Mouse (Mus musculus): ENCODE results near the gene Nudt10. TPM values are rescaled to one million over a fixed set of nuclear protein-coding genes. Genes with fewer than 3 reads are reported as not detected.
"Not testable (repeated sequence)": the region's sequence is repeated elsewhere in the genome, so short reads cannot be mapped to it uniquely, and the experiment has no call there.

The Nudt10 gene
- total RNA-seq (2021) (under 1 TPM; 0.39 to 0.52 TPM), polyA plus RNA-seq (2012; rRNA removed) (0.23 and 0.73 TPM in 2 replicates)
- long read RNA-seq = 0 reads

DNA sequence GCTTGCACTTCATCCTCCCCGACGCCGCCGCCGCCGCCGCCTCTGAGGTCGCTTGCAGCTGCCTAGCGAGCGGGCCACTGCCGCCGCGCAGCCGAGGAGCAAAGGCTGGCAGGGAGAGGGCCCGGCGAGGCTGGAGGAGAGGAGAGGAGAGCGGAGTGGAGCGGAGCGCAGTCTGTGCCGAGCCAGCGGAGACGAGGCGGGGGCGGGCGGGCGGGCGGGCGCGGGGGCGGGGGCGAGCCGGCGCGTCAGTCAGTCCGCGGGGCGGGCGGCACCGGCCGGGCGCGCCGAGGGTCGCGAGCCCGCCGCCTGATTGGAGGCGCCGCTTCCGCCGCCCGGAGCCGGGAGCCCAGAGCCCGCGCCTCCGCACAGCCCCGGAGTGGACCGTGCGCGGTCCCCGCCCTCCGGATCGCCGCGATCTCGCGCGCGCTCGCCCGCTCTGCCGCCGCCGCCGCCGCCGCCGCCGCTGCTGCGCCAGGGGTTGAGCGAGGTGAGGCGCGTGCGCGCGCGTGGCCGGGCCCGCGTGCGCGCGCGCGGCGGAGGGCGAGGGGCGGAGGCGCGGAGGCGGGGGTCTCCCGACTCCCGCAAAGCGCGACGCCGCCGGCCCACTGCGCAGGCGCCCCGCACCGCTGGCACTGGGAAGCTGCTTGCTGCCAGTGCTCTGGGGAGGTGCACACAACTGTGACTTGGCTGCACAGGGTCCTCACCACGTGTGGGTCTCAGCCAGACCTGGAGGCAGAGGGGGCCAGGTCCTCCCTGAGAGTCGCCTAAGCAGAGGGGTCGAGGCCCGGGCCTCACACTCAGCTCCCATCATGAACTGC is at the start of gene Nudt10:
TSS of gene Nudt10 (minus strand) at position 193 of the 818 bp plus-strand sequence.
- H3K4me3 ChIP-seq; intact Hi-C loops (cut with DNase I); H3K27ac ChIP-seq; H3K79me2 ChIP-seq (replicated peaks; ENCODE audit: control insufficient read depth, insufficient read depth, low read length); H3K9ac ChIP-seq (ENCODE audit: low read depth, low read length); H3K36me3 ChIP-seq (ENCODE audit: control insufficient read depth, insufficient read depth, low read length); H3K27me3 ChIP-seq (ENCODE audit: control insufficient read depth, insufficient read depth, low read length); H3K4me1 ChIP-seq (ENCODE audit: control insufficient read depth, insufficient read depth, low read length): not testable (repeated sequence)
- peak in 1 of 2 experiments; percentile 4 for DNase-seq
- 8% methylated on average over 7 of the region's 116 CpGs for WGBS

DNA sequence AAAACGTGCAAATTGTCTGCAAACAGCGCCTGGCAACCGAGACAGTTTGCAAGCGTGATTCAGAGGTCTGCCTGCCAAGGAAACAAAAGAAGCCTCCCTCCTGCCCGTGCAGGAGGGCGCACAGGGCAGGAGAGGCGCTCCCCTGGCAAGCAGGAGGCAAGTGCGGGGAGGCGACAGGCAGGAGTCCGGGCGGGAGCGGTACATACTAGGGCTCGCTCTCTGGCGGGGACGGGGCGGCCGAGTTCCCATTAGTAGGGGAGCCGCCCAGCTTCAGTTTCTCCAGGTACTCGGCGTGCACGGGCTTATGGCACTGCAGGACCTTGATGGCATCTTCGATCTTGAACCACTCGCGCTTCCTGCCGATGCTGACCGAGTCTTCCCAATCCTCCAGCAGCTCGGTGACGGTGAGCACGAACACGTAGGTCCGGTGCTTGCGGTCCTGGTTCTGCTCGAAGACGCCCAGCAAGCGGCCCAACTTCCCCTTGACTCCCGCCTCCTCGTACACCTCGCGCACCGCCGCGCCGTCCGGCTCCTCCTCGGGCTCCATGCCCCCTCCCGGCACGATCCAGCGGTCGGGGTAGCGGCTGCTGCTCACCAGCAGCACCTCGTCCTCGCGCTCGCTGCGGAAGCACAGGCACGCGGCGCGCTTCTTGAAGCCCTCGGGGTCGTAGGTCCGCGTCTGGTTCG is 536 bp downstream of the Nudt10 start:
- intact Hi-C loops (cut with DNase I); H3K27ac ChIP-seq; H3K79me2 ChIP-seq (replicated peaks; ENCODE audit: control insufficient read depth, insufficient read depth, low read length); H3K36me3 ChIP-seq (ENCODE audit: control insufficient read depth, insufficient read depth, low read length); H3K4me3 ChIP-seq; H3K4me1 ChIP-seq (ENCODE audit: control insufficient read depth, insufficient read depth, low read length); H3K9ac ChIP-seq (ENCODE audit: low read depth, low read length); H3K27me3 ChIP-seq (ENCODE audit: control insufficient read depth, insufficient read depth, low read length): not testable (repeated sequence)
- DNase-seq = peak in 1 of 2 experiments; percentile 1
- 16% methylated on average over 17 of the region's 64 CpGs for WGBS

DNA sequence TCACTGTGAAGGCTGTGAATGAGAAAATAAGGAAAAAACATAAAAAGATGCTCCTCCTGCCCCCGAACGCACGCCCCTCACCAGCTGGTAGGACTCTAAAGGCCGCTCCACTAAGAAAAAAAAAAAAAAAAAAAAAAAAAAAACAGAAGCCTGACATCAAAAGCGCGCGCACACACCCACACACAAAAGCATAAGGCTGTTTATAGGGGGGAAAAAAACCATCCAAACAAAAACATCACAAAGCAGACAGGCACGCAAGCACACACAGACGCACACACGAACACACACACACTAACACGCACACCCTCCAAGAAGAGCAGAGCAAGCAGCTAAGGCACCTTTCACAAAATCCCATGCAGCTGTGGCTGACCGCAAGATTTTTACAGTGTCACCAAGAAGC is 1.1 kb downstream of the Nudt10 start:
- Histone ChIP-seq H3K4me3 (no peak overlapping the region), H3K27me3 (ENCODE audit: control insufficient read depth, insufficient read depth, low read length) (no peaks in the 10 kb centered on the region), H3K9ac (ENCODE audit: low read depth, low read length) (no peak overlapping the region), H3K36me3 (ENCODE audit: control insufficient read depth, insufficient read depth, low read length) (no peaks in the 10 kb centered on the region), H3K79me2 (replicated peaks; ENCODE audit: control insufficient read depth, insufficient read depth, low read length) (no peaks in the 10 kb centered on the region), H3K4me1 (ENCODE audit: control insufficient read depth, insufficient read depth, low read length) (no peaks in the 10 kb centered on the region), H3K27ac (no peak overlapping the region)
- TF ChIP-seq EP300 (IDR thresholded peaks at IDR 0.05; ENCODE audit: insufficient read depth, low read depth, low read length) (no peak), CTCF (IDR thresholded peaks at IDR 0.05) (no peak), POLR2A (IDR thresholded peaks at IDR 0.05; ENCODE audit: insufficient read depth, low read depth, low read length) (no peak)
- WGBS = 24% methylated on average over 12 of the region's 12 CpGs
- DNase-seq = no peak
- intact Hi-C loops (cut with DNase I) = no loop called here

Other genes starting within 250 kb of the Nudt10 start
- gene Nudt11, start 125.6 kb downstream of the Nudt10 start, total RNA-seq (2021) = 1 to 10 TPM in 1 of 2 experiments, under 1 TPM in 1; 0.93 to 1.6 TPM
- 0.70 and 1.00 TPM in 2 replicates for gene Nudt11, start 125.6 kb downstream of the Nudt10 start, polyA plus RNA-seq (2012; rRNA removed)
- not detected for gene AU022751, start 89.6 kb downstream of the Nudt10 start, total RNA-seq (2021)
- not detected in 2 replicates for gene AU022751, start 89.6 kb downstream of the Nudt10 start, polyA plus RNA-seq (2012; rRNA removed)
- gene Bmp15, start 147.7 kb upstream of the Nudt10 start, total RNA-seq (2021) = not detected
- 0.04 and 0.06 TPM in 2 replicates for gene Bmp15, start 147.7 kb upstream of the Nudt10 start, polyA plus RNA-seq (2012; rRNA removed)
- 10 to 100 TPM; 13.5 to 14.8 TPM for gene Shroom4, start 226.8 kb upstream of the Nudt10 start, total RNA-seq (2021)
- 5.1 and 7.7 TPM in 2 replicates for gene Shroom4, start 226.8 kb upstream of the Nudt10 start, polyA plus RNA-seq (2012; rRNA removed)

Measured in heart, adult 2 months (tissue).